Mouse (Mus musculus) hindbrain, embryonic 10.5 days (tissue): ENCODE measurements around the gene Eef2k. TPM values are rescaled to one million over a fixed set of nuclear protein-coding genes. Genes with fewer than 3 reads are reported as not detected.

ENCODE experiments used
- DNase-seq: peaks from one replicate; pipeline ENCODE4 v3.0.0-alpha.2; 2017; ENCODE audit warnings: low spot score
- H3K27ac ChIP-seq: fragments of 300-500 bp; sonication (generic); 2 replicates; pipeline ENCODE4 v1.5.1; 2016; ENCODE audit warnings: mild to moderate bottlenecking, moderate library complexity
- H3K27me3 ChIP-seq: fragments of 300-500 bp; sonication (generic); 2 replicates; pipeline ENCODE4 v1.6.1; 2016; ENCODE audit warnings: mild to moderate bottlenecking; ENCODE audit not compliant: poor library complexity, insufficient read depth, severe bottlenecking
- H3K36me3 ChIP-seq: fragments of 300-500 bp; sonication (generic); 2 replicates; pipeline ENCODE4 v1.6.1; 2016; ENCODE audit warnings: mild to moderate bottlenecking, moderate library complexity
- H3K4me1 ChIP-seq: fragments of 300-500 bp; sonication (generic); replicated peaks from 2 replicates; pipeline ENCODE4 v1.6.1; 2016; ENCODE audit warnings: mild to moderate bottlenecking
- H3K4me3 ChIP-seq: fragments of 300-500 bp; sonication (generic); 2 replicates; pipeline ENCODE4 v1.5.1; 2016; ENCODE audit warnings: mild to moderate bottlenecking, moderate library complexity
- H3K9me3 ChIP-seq: fragments of 300-500 bp; sonication (generic); 2 replicates; pipeline ENCODE4 v1.6.1; 2016; ENCODE audit warnings: mild to moderate bottlenecking, moderate library complexity
- WGBS: fragments of 180-500 bp; shearing (Covaris S2); methylation state at CpG from one replicate; pipeline ENCODE4 v1.1.7; 2016; 5-methylcytosine and 5-hydroxymethylcytosine counted together
- polyA plus RNA-seq: library from polyadenylated mRNA; unstranded; fragments of >200 nt; fragmentation: Nextera tagmentation; extraction: Ambion mirVana; gene quantifications from 2 replicates; pipeline ENCODE4 v1.2.1, GENCODE M21; 2016

The Eef2k gene
- polyA plus RNA-seq = 26.9 and 30.1 TPM in 2 replicates

DNA sequence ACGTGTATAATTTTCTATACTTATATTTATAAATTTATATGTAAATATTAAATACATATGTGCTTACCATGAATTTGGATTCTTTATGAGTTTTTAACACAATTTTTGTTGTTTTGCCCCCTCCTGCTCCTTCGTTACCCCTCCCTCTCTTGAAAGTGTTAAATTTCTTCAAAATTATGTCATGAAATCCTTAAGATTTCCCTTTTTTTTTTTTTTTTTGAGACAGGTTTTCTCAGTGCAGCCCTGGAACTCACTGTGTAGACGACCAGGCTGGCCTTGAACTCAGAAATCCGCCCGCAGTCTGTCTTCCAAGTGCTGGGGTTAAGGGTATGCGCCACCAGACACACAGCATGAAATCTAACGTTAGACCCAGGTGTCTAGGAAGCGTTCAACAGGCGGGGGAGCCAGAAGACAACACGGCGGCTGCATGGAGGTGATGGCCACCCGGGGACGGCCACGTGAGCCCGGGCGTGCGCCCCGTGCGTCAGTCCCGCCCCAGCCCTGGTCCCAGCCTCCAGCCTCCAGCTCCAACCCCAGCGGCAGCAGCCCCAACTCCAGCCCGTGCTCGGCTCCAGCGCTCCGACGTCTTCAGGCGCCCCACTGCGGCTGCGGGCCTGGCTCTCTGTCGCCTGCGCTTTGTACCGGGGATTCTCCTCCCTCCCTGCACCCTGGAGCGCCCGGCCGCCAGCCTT is at the start of gene Eef2k:
Eef2k (plus strand) TSS at position 487 of the 692 bp plus-strand sequence.
- Histone ChIP-seq H3K9me3 (no peaks in the 10 kb centered on the region), H3K36me3 (0 out of 2 replicates have a peak, but pooled peaks cover 5% of the 10 kb centered on the region), H3K27ac (peak within 1 kb of the TSS; percentile 93), H3K4me1 (peaks cover 28% of the 10 kb centered on the region), H3K27me3 (peaks cover 27% of the 10 kb centered on the region), H3K4me3 (peak within 1 kb of the TSS; percentile 85)
- DNase-seq = peak; percentile 90
- WGBS = 4% methylated on average over 35 of the region's 35 CpGs

DNA sequence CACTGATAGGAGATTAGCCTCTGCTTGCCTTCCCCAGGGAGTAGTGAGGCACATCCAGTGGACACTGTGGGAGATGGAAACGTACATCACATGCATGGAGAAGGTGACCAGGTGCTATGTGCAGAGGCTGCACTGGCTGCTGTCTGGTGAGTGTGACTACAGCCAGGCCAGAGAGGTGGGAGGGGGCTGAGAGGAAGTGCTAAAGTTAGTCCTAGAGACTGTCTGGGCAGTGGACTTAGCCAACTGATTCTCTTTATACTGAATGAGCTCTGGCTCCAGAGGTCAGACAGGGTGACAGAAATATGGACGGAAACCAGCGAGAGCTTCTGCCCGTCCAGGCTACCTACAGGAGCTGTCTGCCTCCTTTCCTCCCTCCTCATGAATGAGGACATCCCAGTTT is 47.1 kb upstream of the Eef2k start:
- no peaks in the 10 kb centered on the region for H3K4me1 ChIP-seq
- no peaks in the 10 kb centered on the region for H3K9me3 ChIP-seq
- H3K27ac ChIP-seq = no peak overlapping the region
- no peak overlapping the region for H3K4me3 ChIP-seq
- no peaks in the 10 kb centered on the region for H3K36me3 ChIP-seq
- no peak for DNase-seq
- H3K27me3 ChIP-seq = no peaks in the 10 kb centered on the region
- 87% methylated on average over 4 of the region's 4 CpGs for WGBS

DNA sequence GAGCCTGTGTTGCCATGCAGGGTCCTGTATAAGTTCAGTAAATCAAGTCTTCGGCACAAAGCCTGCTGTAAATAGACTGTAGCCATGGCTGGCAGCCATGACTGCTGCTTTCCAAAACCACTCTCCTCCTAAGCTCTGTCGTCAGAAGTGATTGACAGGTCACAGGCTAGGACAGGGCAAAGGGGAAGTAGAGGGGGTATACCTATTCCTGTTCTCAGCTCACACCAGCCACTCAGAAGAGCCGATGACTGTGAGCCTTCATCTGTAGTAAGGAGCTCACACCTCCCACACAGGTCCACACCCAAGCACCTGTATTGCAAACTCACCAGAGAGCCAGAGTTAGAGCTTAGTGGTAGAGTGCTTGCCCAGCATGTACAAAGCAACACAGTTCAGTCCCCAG is 46.3 kb upstream of the Eef2k start:
- no peaks in the 10 kb centered on the region for H3K36me3 ChIP-seq
- H3K4me1 ChIP-seq = no peaks in the 10 kb centered on the region
- WGBS = 74% methylated on average over 3 of the region's 3 CpGs
- H3K27me3 ChIP-seq = no peaks in the 10 kb centered on the region
- no peak overlapping the region for H3K4me3 ChIP-seq
- no peak for DNase-seq
- H3K9me3 ChIP-seq = no peaks in the 10 kb centered on the region
- H3K27ac ChIP-seq = no peak overlapping the region

- H3K4me3 ChIP-seq = no peak overlapping the region
- 84% methylated on average over 2 of the region's 2 CpGs for WGBS
- no peaks in the 10 kb centered on the region for H3K9me3 ChIP-seq
- H3K27me3 ChIP-seq = peaks cover 2% of the 10 kb centered on the region
- no peaks in the 10 kb centered on the region for H3K4me1 ChIP-seq
- no peak for DNase-seq
- no peaks in the 10 kb centered on the region for H3K36me3 ChIP-seq
- H3K27ac ChIP-seq = no peak overlapping the region
These were observed 39.4 kb upstream of the Eef2k start for GRCm38 (mm10) chr7:120803268-120803667.

DNA sequence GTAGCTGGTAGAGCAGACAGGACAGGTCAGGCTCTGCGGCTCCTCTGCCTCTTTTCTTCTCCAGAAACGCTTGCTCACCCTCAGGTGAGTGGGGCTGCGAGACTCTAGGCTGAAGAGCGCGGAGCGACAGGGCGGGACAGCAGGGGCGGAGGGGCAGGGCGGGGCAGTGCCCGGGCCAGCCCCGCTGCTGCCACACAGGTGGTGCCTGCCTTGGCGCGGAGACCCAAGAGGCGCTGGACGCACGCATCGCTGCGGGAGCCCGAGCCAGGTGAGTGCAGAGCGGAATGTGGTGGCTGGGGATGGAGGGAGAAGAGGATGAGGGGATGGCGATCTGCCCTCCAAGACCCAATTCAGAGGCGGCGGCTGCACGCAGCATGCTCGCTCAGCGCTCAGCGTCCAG is 32.9 kb upstream of the Eef2k start:
- peak overlapping the region; percentile 45 for H3K4me3 ChIP-seq
- 2% methylated on average over 27 of the region's 27 CpGs for whole genome bisulfite sequencing
- peaks cover 5% of the 10 kb centered on the region for H3K4me1 ChIP-seq
- no peaks in the 10 kb centered on the region for H3K36me3 ChIP-seq
- H3K9me3 ChIP-seq = no peaks in the 10 kb centered on the region
- DNase-seq = no peak
- peaks cover 32% of the 10 kb centered on the region for H3K27me3 ChIP-seq
- H3K27ac ChIP-seq = no peak overlapping the region

DNA sequence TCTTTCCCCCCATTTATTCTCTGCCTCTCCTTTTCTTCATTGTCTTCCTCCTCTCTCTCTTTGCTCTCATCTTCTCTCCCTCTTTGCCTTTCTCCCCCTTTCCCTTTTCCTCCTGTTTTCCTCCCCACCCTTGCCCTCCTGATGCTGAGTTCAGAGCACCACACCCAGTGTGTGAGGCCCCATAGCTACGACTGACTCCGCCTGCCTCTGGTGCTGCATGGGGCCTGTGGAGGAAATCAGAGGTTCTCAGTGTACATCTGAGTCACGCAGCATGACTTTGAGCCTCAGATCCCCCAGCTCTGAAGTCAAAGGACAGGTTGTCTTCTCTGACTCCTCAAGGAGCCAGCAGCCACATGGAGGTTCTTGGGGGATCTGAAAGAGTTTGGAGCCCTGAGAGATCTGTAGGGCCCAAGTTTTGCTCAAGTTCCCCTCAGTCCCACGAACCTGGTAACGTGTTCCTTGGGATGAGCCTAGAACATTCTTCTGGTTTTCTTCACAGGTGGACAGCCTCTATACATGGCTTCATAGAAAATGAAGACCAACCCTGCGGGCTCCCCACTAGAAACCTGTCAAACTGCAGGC is 30.7 kb upstream of the Eef2k start, which contains the start of gene Gm5737:
Gm5737 (plus strand) TSS at position 532 of the 582 bp plus-strand sequence.
- H3K36me3 ChIP-seq = no peaks in the 10 kb centered on the region
- no peak within 1 kb of the TSS for H3K4me3 ChIP-seq
- no peaks in the 10 kb centered on the region for H3K9me3 ChIP-seq
- 84% methylated on average over 6 of the region's 6 CpGs for WGBS
- DNase-seq = no peak
- H3K4me1 ChIP-seq = peaks cover 5% of the 10 kb centered on the region
- H3K27me3 ChIP-seq = peaks cover 32% of the 10 kb centered on the region
- H3K27ac ChIP-seq = no peak within 1 kb of the TSS

DNA sequence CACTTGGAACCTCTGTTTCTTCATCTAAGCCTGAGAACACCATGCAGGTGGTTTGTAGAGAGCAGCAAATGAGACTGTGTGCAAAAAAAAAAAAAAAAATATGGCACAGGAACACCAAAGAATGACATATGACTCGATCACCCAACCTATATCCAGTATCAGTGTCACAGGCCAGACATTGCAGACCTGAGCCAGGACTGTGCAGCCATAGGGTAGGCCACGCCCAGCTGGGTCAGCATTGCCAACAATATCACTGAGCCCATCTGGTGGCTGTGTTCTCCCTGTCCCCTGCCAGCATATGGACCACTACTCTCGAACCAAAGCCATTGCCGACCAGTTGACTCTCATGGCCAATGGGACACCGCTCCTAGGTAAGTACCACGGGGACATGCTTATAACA is 25.1 kb upstream of the Eef2k start:
- no peak overlapping the region for H3K27ac ChIP-seq
- H3K27me3 ChIP-seq = peaks cover 7% of the 10 kb centered on the region; the same call in 1 of the 2 replicates
- no peaks in the 10 kb centered on the region for H3K4me1 ChIP-seq
- DNase-seq = no peak
- no peaks in the 10 kb centered on the region for H3K9me3 ChIP-seq
- 88% methylated on average over 6 of the region's 6 CpGs for WGBS
- H3K4me3 ChIP-seq = no peak overlapping the region
- no peaks in the 10 kb centered on the region for H3K36me3 ChIP-seq

- Histone ChIP-seq H3K9me3 (no peaks in the 10 kb centered on the region), H3K4me1 (no peaks in the 10 kb centered on the region), H3K36me3 (no peaks in the 10 kb centered on the region), H3K4me3 (no peak overlapping the region), H3K27me3 (peaks cover 7% of the 10 kb centered on the region; the same call in 1 of the 2 replicates), H3K27ac (no peak overlapping the region)
- DNase-seq = no peak
- 87% methylated on average over 4 of the region's 4 CpGs for WGBS
These were observed 23.2 kb upstream of the Eef2k start for GRCm38 (mm10) chr7:120819386-120819785.

GRCm38 (mm10) chr7:120823248-120823647 is 19.4 kb upstream of the Eef2k start:
- peaks cover 7% of the 10 kb centered on the region; the same call in 1 of the 2 replicates for H3K27me3 ChIP-seq
- H3K4me3 ChIP-seq = no peak overlapping the region
- no peaks in the 10 kb centered on the region for H3K4me1 ChIP-seq
- no peak overlapping the region for H3K27ac ChIP-seq
- peak; percentile 64 for DNase-seq
- H3K9me3 ChIP-seq = no peaks in the 10 kb centered on the region
- H3K36me3 ChIP-seq = no peaks in the 10 kb centered on the region
- 24% methylated on average over 5 of the region's 5 CpGs for WGBS

- H3K9me3 ChIP-seq = no peaks in the 10 kb centered on the region
- 69% methylated on average over 2 of the region's 2 CpGs for WGBS
- H3K36me3 ChIP-seq = no peaks in the 10 kb centered on the region
- H3K4me1 ChIP-seq = peaks cover 1% of the 10 kb centered on the region; the same call in 1 of the 2 replicates
- H3K4me3 ChIP-seq = no peak overlapping the region
- no peak overlapping the region for H3K27ac ChIP-seq
- H3K27me3 ChIP-seq = peaks cover 19% of the 10 kb centered on the region
- no peak for DNase-seq
These were observed 17.5 kb upstream of the Eef2k start for GRCm38 (mm10) chr7:120825097-120825496.

- Histone ChIP-seq H3K36me3 (no peaks in the 10 kb centered on the region), H3K4me3 (no peak overlapping the region), H3K27ac (no peak overlapping the region), H3K9me3 (no peaks in the 10 kb centered on the region), H3K4me1 (peaks cover 14% of the 10 kb centered on the region), H3K27me3 (peaks cover 32% of the 10 kb centered on the region)
- DNase-seq = peak; percentile 43
- WGBS = 23% methylated on average over 3 of the region's 3 CpGs
These were observed 16.2 kb upstream of the Eef2k start for GRCm38 (mm10) chr7:120826408-120826807.

GRCm38 (mm10) chr7:120830431-120831381 is 11.9 kb upstream of the Eef2k start:
- Histone ChIP-seq H3K9me3 (no peaks in the 10 kb centered on the region), H3K27ac (peak overlapping the region; percentile 74), H3K4me1 (peaks cover 25% of the 10 kb centered on the region), H3K27me3 (peaks cover 52% of the 10 kb centered on the region), H3K36me3 (no peaks in the 10 kb centered on the region), H3K4me3 (peak overlapping the region; percentile 73)
- WGBS = 2% methylated on average over 46 of the region's 46 CpGs
- DNase-seq = peak; percentile 65
